Mouse (Mus musculus) liver, embryonic 16.5 days (tissue): ENCODE results near the gene Sec24a. TPM values are rescaled to one million over a fixed set of nuclear protein-coding genes. Genes with fewer than 3 reads are reported as not detected.
"Not testable (repeated sequence)": the region's sequence is repeated elsewhere in the genome, so short reads cannot be mapped to it uniquely, and the experiment has no call there.

Experiments used
- ATAC-seq: fragments of 200-750 bp; cut with Nextera tagmentation; 2 replicates; pipeline ENCODE4 v1.8.0; 2017; ENCODE audit warnings: low read depth, mild to moderate bottlenecking, moderate number of reproducible peaks, moderate library complexity
- H3K27ac ChIP-seq: fragments of 300-500 bp; sonication (generic); 2 replicates; pipeline ENCODE4 v1.5.1; 2014; ENCODE audit warnings: mild to moderate bottlenecking, low read length
- H3K27me3 ChIP-seq: fragments of 300-500 bp; sonication (generic); 2 replicates; pipeline ENCODE4 v1.6.1; 2014; ENCODE audit warnings: low read depth, low read length, mixed read lengths; ENCODE audit not compliant: control insufficient read depth, insufficient read depth
- H3K36me3 ChIP-seq: fragments of 300-500 bp; sonication (generic); 2 replicates; pipeline ENCODE4 v1.6.1; 2014; ENCODE audit warnings: mild to moderate bottlenecking; ENCODE audit not compliant: control insufficient read depth, insufficient read depth
- H3K4me1 ChIP-seq: fragments of 300-500 bp; sonication (generic); 2 replicates; pipeline ENCODE4 v1.6.1; 2014; ENCODE audit warnings: low read depth, low read length, mixed read lengths; ENCODE audit not compliant: control insufficient read depth
- H3K4me2 ChIP-seq: fragments of 300-500 bp; sonication (generic); 2 replicates; pipeline ENCODE4 v1.6.1; 2014; ENCODE audit warnings: low read depth, low read length, mixed read lengths
- H3K4me3 ChIP-seq: fragments of 300-500 bp; sonication (generic); 2 replicates; pipeline ENCODE4 v1.5.1; 2014; ENCODE audit warnings: low read depth, mild to moderate bottlenecking, low read length
- H3K9ac ChIP-seq: fragments of 300-500 bp; sonication (generic); 2 replicates; pipeline ENCODE4 v1.6.1; 2014; ENCODE audit warnings: low read depth, low read length
- H3K9me3 ChIP-seq: fragments of 300-500 bp; sonication (generic); replicated peaks from 2 replicates; pipeline ENCODE4 v1.6.1; 2016; ENCODE audit warnings: low read length; ENCODE audit not compliant: control insufficient read depth
- WGBS: fragments of 180-500 bp; shearing (Covaris S2); extraction: QIAGEN DNeasy Blood & Tissue Kit; methylation state at CpG from one replicate; pipeline ENCODE4 v1.1.7; 2014; ENCODE audit not compliant: insufficient replicate concordance; 5-methylcytosine and 5-hydroxymethylcytosine counted together
- polyA plus RNA-seq: library from polyadenylated mRNA; unstranded; fragments of >200 nt; fragmentation: Nextera tagmentation; extraction: Ambion mirVana; gene quantifications from 2 replicates; pipeline ENCODE4 v1.2.1, GENCODE M21; 2015

Gene Sec24a
- polyA plus RNA-seq, 1 experiment from 2014 or later = 8.8 TPM

DNA sequence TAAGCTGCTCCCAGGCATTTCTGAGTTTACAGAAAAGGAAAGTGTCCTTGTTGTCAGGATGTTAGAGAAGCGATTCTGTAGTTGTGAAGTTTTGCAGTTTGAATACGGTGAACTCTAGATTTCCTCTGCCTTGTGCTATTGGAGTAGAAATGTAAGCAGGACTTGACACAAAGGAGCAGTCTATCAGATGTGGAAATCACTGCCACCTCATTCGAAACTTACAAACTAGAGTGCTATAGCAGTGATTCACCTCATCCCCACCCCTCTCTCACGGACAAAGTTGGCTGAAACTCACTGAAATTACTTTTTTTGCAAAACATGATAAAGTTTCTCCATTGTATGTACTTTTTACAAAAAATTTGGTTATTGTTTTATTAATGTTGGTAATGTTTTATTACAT lies 1.4 kb upstream of the Sec24a start:
- Histone ChIP-seq H3K27ac (no peak overlapping the region), H3K4me3 (peak overlapping the region; percentile 98), H3K9ac (no peak overlapping the region), H3K9me3 (no peaks in the 10 kb centered on the region), H3K27me3 (peaks cover 2% of the 10 kb centered on the region), H3K4me1 (peaks cover 11% of the 10 kb centered on the region), H3K4me2 (peak overlapping the region; percentile 78), H3K36me3 (no peaks in the 10 kb centered on the region)
- WGBS = 63% methylated on average over 4 of the region's 4 CpGs
- ATAC-seq = no peak

DNA sequence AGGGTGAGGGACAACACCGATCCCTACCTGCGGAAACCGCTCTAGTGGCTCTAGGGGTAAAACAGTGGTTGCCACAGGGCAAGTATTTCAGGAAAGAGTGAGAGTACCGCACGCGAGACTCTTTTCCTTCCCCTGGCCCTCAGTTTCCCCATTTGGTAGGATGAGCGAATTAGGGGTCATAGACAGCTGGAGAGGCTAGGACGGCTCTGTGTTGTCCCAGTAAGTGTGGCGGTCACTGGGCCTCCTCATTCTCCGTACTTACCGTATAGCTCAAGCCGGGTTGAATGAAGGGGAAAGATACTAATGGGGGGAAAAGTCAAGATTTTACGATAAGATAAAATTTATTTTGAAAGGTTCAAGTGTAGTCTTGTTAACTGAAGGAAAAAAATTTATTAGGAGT lies 521 bp upstream of the Sec24a start:
- peaks cover 11% of the 10 kb centered on the region for H3K4me1 ChIP-seq
- peak overlapping the region; percentile 98 for H3K4me3 ChIP-seq
- 3% methylated on average over 13 of the region's 13 CpGs for WGBS
- H3K9me3 ChIP-seq = no peaks in the 10 kb centered on the region
- H3K27me3 ChIP-seq = peaks cover 2% of the 10 kb centered on the region
- no peaks in the 10 kb centered on the region for H3K36me3 ChIP-seq
- peak overlapping the region; percentile 78 for H3K4me2 ChIP-seq
- H3K27ac ChIP-seq = peak overlapping the region; percentile 46; the same call in 1 of the 2 replicates
- peak overlapping the region; percentile 98 for H3K9ac ChIP-seq
- ATAC-seq = no peak

DNA sequence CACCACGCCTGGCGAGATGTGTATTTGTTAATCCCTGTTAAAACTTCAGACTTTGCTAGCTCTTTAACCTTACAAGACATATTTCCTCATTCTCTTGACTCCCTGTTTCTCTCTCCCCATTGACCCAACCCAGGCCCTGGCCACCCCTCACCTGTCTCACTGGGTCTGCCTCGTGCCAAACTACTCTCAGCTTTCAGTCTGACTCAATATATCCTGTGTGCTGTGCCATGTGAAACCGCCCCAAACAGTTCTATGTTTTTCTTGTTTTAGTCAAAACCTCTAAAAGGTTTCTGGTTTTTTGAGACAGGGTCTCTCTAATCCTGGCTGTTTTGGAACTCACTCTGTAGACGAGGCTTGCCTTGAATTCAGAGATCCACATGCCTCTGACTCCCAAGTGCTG lies 2.2 kb downstream of the Sec24a start:
- no peak overlapping the region for H3K27ac ChIP-seq
- 53% methylated on average over 5 of the region's 5 CpGs for WGBS
- no peak overlapping the region for H3K4me3 ChIP-seq

DNA sequence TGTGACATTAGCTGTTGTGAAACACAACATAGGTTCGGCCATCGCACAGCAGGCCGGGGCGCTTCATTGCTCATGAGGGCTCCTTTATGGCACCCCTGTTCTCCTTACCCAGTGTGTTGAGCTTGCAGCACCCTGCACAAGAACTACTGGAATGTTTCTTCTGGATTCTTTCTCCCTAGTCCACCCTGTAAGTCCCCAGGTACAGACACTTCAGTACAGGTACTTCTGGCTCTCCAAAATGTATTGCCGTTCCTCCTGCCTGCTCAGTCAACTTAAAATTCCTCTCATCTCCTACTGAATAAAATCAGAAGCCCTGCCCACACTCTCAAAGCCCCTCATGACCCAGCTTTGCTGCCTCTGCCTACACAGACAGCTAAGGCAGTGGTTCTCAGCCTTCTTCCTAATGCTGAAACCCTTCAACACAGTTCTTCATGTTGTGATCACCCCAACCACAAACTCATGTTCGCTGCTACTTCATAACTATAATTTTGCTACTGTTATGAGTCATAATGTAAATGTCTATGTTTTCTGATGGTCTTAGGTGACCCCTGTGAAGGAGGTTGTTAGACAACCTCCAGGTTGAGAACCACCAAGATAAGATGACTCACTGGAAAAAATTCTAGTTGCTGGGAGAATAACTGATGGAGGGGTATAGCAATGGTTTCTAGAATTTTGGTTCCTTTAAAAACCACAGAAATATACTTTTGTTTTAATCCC lies 3.3 kb downstream of the Sec24a start:
- no peak for ATAC-seq
- H3K4me3 ChIP-seq = no peak overlapping the region
- no peak overlapping the region for H3K27ac ChIP-seq
- no peaks in the 10 kb centered on the region for H3K9me3 ChIP-seq
- H3K36me3 ChIP-seq = no peaks in the 10 kb centered on the region
- H3K4me2 ChIP-seq = no peak overlapping the region
- H3K27me3 ChIP-seq = peaks cover 2% of the 10 kb centered on the region
- no peak overlapping the region for H3K9ac ChIP-seq
- 73% methylated on average over 6 of the region's 6 CpGs for WGBS
- H3K4me1 ChIP-seq = peaks cover 23% of the 10 kb centered on the region

More for the DNA sequence above, 2.2 kb downstream of the Sec24a start:
- H3K27me3 ChIP-seq = peaks cover 2% of the 10 kb centered on the region
- ATAC-seq = no peak
- H3K9me3 ChIP-seq = no peaks in the 10 kb centered on the region
- H3K4me1 ChIP-seq = peaks cover 21% of the 10 kb centered on the region
- H3K36me3 ChIP-seq = no peaks in the 10 kb centered on the region
- H3K4me2 ChIP-seq = no peak overlapping the region
- no peak overlapping the region for H3K9ac ChIP-seq

DNA sequence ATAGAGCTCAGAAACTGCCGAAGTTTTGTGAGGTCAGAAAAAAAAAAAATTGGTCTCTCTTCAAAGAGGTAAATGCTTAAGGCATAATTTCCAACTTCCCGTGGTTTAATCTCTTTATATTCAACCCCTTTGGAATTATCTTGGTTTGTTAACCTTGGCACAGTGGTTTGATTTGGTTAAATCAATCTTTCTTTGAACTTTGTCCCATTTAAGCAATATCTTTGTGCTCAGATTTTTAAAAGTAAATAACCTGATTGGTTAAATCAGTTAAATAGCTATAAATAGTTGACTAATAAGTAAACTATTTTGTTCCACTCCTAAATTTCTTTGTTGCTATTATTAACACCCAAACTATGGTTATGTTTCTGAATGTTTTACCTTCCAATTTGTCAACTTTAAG lies 4.2 kb downstream of the Sec24a start:
- Histone ChIP-seq H3K9me3 (no peaks in the 10 kb centered on the region), H3K36me3 (no peaks in the 10 kb centered on the region), H3K27ac (no peak overlapping the region), H3K4me3 (no peak overlapping the region), H3K27me3 (peaks cover 2% of the 10 kb centered on the region), H3K4me1 (peaks cover 20% of the 10 kb centered on the region), H3K4me2 (no peak overlapping the region), H3K9ac (no peak overlapping the region)
- WGBS = 63% methylated on average over 2 of the region's 2 CpGs
- ATAC-seq = no peak

DNA sequence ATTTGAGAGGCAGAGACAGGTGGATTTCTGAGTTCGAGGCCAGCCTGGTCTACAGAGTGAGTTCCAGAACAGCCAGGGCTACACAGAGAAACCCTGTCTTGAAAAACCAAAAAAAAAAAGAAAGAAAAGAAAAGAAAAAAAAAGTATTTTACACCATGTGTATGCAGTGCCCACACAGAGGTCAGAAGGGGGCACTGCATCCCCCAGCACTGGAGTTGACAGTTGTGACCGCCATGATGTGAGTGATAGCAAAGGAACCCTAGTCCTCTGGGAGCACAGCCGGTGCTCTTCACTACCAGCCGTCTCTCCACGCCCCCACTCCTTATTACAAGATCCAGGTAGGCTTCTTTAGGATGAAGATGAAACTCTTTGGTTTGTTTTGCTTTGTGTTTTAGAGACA lies 5.2 kb downstream of the Sec24a start:
- H3K4me1 ChIP-seq = peaks cover 28% of the 10 kb centered on the region
- H3K4me3 ChIP-seq, H3K9me3 ChIP-seq, H3K27ac ChIP-seq, H3K9ac ChIP-seq, H3K4me2 ChIP-seq, H3K27me3 ChIP-seq, H3K36me3 ChIP-seq, ATAC-seq: not testable (repeated sequence)
- 80% methylated on average over 5 of the region's 5 CpGs for WGBS

DNA sequence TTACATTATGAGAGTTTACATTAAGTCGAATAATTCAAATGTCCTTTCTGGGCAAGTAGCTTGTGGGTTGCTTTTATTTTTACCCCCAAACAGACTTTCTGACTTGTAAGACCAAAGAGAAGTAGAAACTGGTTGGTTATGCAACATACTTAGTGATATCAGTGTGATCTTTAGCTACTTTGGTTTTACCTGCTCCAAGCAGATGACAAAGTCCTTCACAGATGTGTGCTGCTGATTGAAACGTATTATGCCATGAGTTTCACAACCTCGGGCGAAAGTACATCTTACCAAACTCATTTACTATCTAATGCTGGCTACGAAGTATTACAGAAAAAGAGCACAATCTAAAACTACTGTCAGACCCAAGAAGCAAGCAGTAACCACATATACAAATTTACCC lies 5.8 kb downstream of the Sec24a start:
- peak overlapping the region; percentile 92; the same call in 1 of the 2 replicates for H3K4me2 ChIP-seq

DNA sequence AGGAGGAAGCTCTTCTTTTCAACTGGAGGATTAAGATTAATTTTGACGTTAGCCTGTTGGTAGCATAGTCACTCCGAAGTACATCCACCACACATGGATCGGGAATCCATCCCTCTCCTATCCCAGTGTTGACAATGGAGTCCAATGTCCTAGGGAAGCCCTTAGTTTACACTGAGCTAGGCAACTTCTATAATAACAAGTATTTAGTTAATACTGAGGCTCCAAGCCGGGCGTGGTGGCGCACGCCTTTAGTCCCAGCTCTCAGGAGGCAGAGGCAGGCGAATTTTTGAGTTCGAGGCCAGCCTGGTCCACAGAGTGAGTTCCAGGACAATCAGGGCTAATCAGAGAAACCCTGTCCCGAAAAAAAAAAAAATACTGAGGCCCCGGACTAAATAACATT lies 6.4 kb downstream of the Sec24a start:
- peaks cover 2% of the 10 kb centered on the region for H3K27me3 ChIP-seq
- H3K4me2 ChIP-seq = peak overlapping the region; percentile 92
- peak overlapping the region; percentile 91 for H3K27ac ChIP-seq
- WGBS = 66% methylated on average over 11 of the region's 11 CpGs
- H3K4me3 ChIP-seq = peak overlapping the region; percentile 98
- peak overlapping the region; percentile 96 for H3K9ac ChIP-seq
- H3K4me1 ChIP-seq = peaks cover 33% of the 10 kb centered on the region
- H3K36me3 ChIP-seq = no peaks in the 10 kb centered on the region; the same call in 1 of the 2 replicates
- no peak for ATAC-seq
- no peaks in the 10 kb centered on the region for H3K9me3 ChIP-seq

More for the DNA sequence above, 5.8 kb downstream of the Sec24a start:
- no peaks in the 10 kb centered on the region; the same call in 1 of the 2 replicates for H3K36me3 ChIP-seq
- no peaks in the 10 kb centered on the region for H3K9me3 ChIP-seq
- H3K27ac ChIP-seq = peak overlapping the region; percentile 91
- no peak overlapping the region for H3K9ac ChIP-seq
- no peak overlapping the region for H3K4me3 ChIP-seq
- no peak for ATAC-seq
- H3K4me1 ChIP-seq = peaks cover 32% of the 10 kb centered on the region
- 32% methylated on average over 5 of the region's 5 CpGs for WGBS
- H3K27me3 ChIP-seq = peaks cover 2% of the 10 kb centered on the region

DNA sequence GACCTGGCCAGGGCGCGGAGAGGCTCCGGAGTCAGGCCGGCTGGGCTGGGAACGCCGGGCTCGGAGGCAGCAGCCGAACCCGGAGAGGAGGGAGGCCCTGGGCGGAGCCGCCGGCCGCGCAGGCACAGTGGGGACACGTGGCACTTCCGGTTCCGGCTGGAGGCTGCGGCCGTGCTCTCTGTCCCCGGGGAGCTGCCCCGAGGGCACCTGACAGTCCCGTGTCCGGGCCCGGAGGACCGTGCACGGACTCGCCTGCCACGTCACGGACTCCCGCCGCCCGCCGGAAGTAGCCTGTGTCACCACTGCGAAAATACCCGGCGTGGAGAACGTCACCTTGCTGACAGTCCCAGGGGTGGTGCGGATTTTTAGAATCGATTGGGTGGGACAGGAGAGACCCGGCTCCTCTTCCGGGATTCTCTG lies 7.1 kb downstream of the Sec24a start:
- Histone ChIP-seq H3K4me3 (peak overlapping the region; percentile 98), H3K9ac (peak overlapping the region; percentile 96), H3K4me2 (peak overlapping the region; percentile 92), H3K27me3 (peaks cover 2% of the 10 kb centered on the region), H3K27ac (peak overlapping the region; percentile 91), H3K36me3 (no peaks in the 10 kb centered on the region; the same call in 1 of the 2 replicates), H3K4me1 (peaks cover 35% of the 10 kb centered on the region), H3K9me3 (no peaks in the 10 kb centered on the region)
- WGBS = under 1% methylated on average over 36 of the region's 41 CpGs
- peak; percentile 98 for ATAC-seq
